Mouse (Mus musculus) natural killer cell, adult 2 months (primary cell): Measurements from ENCODE around the gene Olfr394.
"Not testable (repeated sequence)": the region's sequence is repeated elsewhere in the genome, so short reads cannot be mapped to it uniquely, and the experiment has no call there.

Experiments used
- DNase-seq, 2 experiments: peaks; one replicate each; pipeline ENCODE4 v3.0.0; 2022; ENCODE audit warnings: low spot score in 2 of 2

The Olfr394 gene

DNA sequence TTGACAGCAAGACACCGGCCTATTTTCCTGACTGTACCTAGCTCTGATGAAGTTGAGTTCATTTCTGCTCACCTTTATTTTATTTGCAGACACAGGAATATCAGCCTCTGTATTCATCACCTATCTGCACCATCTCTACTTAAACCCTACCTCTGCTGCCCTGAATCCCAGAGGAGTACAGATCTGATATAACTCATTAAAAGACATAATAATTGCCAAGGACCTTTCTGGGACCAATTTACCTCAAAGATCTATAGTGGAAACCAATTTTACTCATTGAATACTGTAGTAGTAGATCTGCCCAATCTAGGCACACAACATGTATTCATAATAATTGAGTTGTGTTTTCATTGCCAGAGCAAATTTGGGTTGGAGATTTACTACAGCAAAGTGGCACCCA lies at the start of gene Olfr394:
Gene Olfr394 (minus strand): TSS at position 101 of the 400 bp plus-strand sequence.
- no peak for DNase-seq

DNA sequence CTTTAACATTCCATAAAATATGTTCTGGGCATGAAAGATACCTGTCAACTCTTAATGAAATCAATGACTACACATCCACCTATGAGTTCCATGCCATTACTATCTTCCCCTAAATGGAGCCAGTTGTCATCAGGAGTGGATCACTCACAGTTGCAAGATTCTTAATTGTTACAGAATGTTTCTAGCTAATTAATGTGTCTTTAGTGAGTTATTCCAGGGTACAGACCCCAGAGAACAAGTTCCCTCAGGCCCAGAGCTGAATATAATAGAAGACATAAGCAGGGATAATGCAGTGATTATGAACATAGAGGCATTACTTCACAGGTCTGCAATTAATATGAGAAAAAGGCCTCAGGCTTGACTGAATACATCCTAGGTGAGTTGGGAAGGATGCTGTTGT lies 45.8 kb upstream of the Olfr394 start, which contains the start of gene Olfr23:
Gene Olfr23 (plus strand): TSS at position 301 of the 400 bp plus-strand sequence.
- no peak for DNase-seq

DNA sequence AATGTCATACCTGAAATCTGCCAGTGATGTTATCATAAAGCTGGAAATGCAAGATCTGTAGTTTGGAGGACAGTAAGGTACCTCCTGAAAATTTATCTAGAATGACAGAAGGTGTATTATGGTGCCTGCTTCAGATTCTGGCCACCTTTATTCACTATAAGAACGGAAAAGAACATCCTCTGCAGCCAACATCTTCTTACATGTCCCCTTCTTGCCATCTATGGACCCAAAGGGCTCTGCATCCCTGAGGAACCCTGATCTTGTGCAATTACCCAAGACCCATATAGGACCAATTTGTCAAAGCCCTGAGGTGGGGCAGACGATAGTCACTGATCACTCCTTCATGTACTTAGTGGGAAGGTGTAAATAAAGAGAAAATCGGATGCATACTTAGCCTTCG lies 18.6 kb upstream of the Olfr394 start, which contains the start of gene Olfr395:
Gene Olfr395 (minus strand): TSS at position 101 of the 400 bp plus-strand sequence.
- DNase-seq, result not testable (repeated sequence)

DNA sequence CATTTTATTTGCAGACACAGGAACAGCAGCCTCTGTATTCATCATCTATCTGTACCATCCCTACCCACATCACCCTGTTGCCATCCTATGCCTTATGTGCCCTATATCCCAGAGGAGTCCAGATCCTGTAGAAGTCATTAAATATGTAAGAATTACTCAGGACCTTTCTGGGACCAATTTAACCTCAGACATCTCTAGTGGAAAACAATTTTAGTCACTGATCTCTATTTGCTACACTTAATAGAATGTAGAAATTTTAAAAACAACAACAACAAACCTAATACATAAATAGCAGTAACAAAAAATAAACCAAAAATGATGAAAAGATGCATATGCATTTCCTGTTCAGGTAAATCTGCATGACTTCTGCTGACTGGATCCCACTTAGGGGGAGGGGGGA lies 39.2 kb downstream of the Olfr394 start, which contains the start of gene Olfr393:
Gene Olfr393 (minus strand): TSS at position 101 of the 400 bp plus-strand sequence.
- DNase-seq, result no peak
